Mouse (Mus musculus) hindbrain, embryonic 14.5 days (tissue): Measurements from ENCODE around the gene Mapk13. TPM values are rescaled to one million over a fixed set of nuclear protein-coding genes. Genes with fewer than 3 reads are reported as not detected.
"Not testable (repeated sequence)": the region's sequence is repeated elsewhere in the genome, so short reads cannot be mapped to it uniquely, and the experiment has no call there.

ENCODE experiments used
- ATAC-seq: fragments of 200-750 bp; cut with Nextera tagmentation; 2 replicates; pipeline ENCODE4 v1.8.0; 2017; ENCODE audit warnings: moderate number of reproducible peaks, mild to moderate bottlenecking, moderate TSS enrichment, moderate library complexity; ENCODE audit not compliant: low FRiP score
- DNase-seq: peaks from one replicate; pipeline ENCODE4 v3.0.0-alpha.2; 2015; ENCODE audit warnings: low spot score
- H3K27ac ChIP-seq: fragments of 300-500 bp; sonication (generic); 2 replicates; pipeline ENCODE4 v1.5.1; 2014; ENCODE audit warnings: mild to moderate bottlenecking, moderate library complexity
- H3K27me3 ChIP-seq: fragments of 300-500 bp; sonication (generic); 2 replicates; pipeline ENCODE4 v1.6.1; 2014; ENCODE audit warnings: mild to moderate bottlenecking, low read length, mixed read lengths; ENCODE audit not compliant: control insufficient read depth, insufficient read depth
- H3K36me3 ChIP-seq: fragments of 300-500 bp; sonication (generic); replicated peaks from 2 replicates; pipeline ENCODE4 v1.6.1; 2014; ENCODE audit not compliant: control insufficient read depth, insufficient read depth
- H3K4me1 ChIP-seq: fragments of 300-500 bp; sonication (generic); replicated peaks from 2 replicates; pipeline ENCODE4 v1.6.1; 2014; ENCODE audit warnings: antibody characterized with exemption, low read length, mixed read lengths; ENCODE audit not compliant: control insufficient read depth, insufficient read depth
- H3K4me2 ChIP-seq: fragments of 300-500 bp; sonication (generic); replicated peaks from 2 replicates; pipeline ENCODE4 v1.6.1; 2014; ENCODE audit warnings: mild to moderate bottlenecking, moderate library complexity
- H3K4me3 ChIP-seq: fragments of 300-500 bp; sonication (generic); replicated peaks from 2 replicates; pipeline ENCODE4 v1.5.1; 2014; ENCODE audit warnings: mild to moderate bottlenecking, low read length
- H3K9ac ChIP-seq: fragments of 300-500 bp; sonication (generic); 2 replicates; pipeline ENCODE4 v1.6.1; 2014
- H3K9me3 ChIP-seq: fragments of 300-500 bp; sonication (generic); 2 replicates; pipeline ENCODE4 v1.6.1; 2016; ENCODE audit warnings: low read length; ENCODE audit not compliant: control insufficient read depth
- WGBS: fragments of 180-500 bp; shearing (Covaris S2); extraction: QIAGEN DNeasy Blood & Tissue Kit; methylation state at CpG from one replicate; pipeline ENCODE4 v1.1.7; 2014; 5-methylcytosine and 5-hydroxymethylcytosine counted together
- polyA plus RNA-seq: library from polyadenylated mRNA; unstranded; fragments of >200 nt; fragmentation: Nextera tagmentation; extraction: Ambion mirVana; gene quantifications from 2 replicates; pipeline ENCODE4 v1.2.1, GENCODE M21; 2014

The Mapk13 gene
- polyA plus RNA-seq, 1 experiment from 2014 or later = 1.6 TPM

DNA sequence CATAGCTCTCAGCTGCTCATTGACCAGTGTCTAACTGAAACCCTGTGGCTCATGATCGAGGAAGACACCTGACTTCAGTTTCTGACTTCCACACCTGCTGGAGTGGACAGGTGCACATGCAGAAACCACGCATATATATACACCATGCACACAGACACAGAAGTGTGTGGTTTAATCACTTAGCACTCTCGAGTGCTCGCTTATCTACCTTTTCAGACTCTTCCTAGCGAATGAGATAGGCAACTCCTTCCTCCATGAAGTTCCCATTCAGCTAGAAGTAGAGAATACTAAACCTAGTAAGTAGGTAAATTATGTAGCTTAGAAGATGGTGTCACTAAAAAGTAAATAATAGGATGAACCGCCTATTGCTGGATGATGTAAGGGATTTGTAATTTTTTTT is 35.9 kb downstream of the Mapk13 start:
- H3K36me3 ChIP-seq = peaks cover 37% of the 10 kb centered on the region
- H3K4me2 ChIP-seq = no peak overlapping the region
- H3K4me3 ChIP-seq = no peak overlapping the region
- H3K27me3 ChIP-seq = no peaks in the 10 kb centered on the region
- no peaks in the 10 kb centered on the region for H3K9me3 ChIP-seq
- 97% methylated on average over 6 of the region's 6 CpGs for WGBS
- no peak overlapping the region for H3K27ac ChIP-seq
- peaks cover 15% of the 10 kb centered on the region for H3K4me1 ChIP-seq
- no peak overlapping the region for H3K9ac ChIP-seq
- DNase-seq (no peak), ATAC-seq (no peak)

DNA sequence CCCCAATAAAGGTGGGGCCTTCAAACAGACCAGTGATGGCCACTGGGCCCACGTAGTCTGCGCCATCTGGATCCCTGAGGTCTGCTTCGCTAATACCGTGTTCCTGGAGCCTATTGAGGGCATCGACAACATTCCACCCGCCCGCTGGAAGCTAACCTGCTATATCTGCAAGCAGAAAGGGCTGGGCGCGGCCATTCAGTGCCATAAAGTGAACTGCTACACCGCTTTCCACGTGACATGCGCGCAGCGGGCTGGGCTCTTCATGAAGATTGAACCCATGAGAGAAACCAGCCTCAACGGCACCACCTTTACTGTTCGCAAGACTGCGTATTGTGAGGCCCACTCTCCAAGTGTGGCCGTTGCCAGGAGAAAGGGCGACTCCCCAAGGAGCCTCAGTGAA is 37.7 kb downstream of the Mapk13 start:
- no peak overlapping the region for H3K9ac ChIP-seq
- no peak overlapping the region for H3K27ac ChIP-seq
- no peaks in the 10 kb centered on the region for H3K27me3 ChIP-seq
- no peaks in the 10 kb centered on the region for H3K9me3 ChIP-seq
- H3K4me1 ChIP-seq = peaks cover 10% of the 10 kb centered on the region
- H3K4me2 ChIP-seq = no peak overlapping the region
- ATAC-seq = no peak
- peaks cover 54% of the 10 kb centered on the region for H3K36me3 ChIP-seq
- no peak for DNase-seq
- no peak overlapping the region for H3K4me3 ChIP-seq
- WGBS = 97% methylated on average over 19 of the region's 19 CpGs

DNA sequence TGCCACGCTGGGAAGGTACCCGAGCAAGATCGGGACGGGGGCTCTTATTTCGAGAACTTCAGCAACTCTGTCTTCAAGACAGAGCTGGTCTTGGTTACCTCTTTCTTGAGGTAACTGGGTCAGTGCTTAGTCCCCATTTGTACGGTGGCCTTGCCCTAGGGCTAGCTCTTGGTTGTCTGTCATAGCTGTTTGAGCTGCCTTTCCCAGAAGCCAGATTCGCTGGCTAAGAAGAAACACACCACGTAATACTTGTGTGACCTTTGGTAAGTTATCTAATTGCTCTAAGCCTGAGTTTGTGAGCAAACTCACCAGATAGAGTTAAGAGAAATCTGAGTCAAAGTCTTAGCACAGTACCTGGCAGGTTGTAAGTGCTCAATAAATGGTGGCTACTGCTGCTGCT is 39.6 kb downstream of the Mapk13 start:
- Histone ChIP-seq H3K27ac (no peak overlapping the region), H3K9me3 (no peaks in the 10 kb centered on the region), H3K27me3 (no peaks in the 10 kb centered on the region), H3K4me3 (no peak overlapping the region), H3K4me1 (no peaks in the 10 kb centered on the region), H3K4me2 (no peak overlapping the region), H3K9ac (no peak overlapping the region), H3K36me3 (peaks cover 67% of the 10 kb centered on the region)
- no peak for ATAC-seq
- no peak for DNase-seq
- WGBS = 95% methylated on average over 8 of the region's 8 CpGs

DNA sequence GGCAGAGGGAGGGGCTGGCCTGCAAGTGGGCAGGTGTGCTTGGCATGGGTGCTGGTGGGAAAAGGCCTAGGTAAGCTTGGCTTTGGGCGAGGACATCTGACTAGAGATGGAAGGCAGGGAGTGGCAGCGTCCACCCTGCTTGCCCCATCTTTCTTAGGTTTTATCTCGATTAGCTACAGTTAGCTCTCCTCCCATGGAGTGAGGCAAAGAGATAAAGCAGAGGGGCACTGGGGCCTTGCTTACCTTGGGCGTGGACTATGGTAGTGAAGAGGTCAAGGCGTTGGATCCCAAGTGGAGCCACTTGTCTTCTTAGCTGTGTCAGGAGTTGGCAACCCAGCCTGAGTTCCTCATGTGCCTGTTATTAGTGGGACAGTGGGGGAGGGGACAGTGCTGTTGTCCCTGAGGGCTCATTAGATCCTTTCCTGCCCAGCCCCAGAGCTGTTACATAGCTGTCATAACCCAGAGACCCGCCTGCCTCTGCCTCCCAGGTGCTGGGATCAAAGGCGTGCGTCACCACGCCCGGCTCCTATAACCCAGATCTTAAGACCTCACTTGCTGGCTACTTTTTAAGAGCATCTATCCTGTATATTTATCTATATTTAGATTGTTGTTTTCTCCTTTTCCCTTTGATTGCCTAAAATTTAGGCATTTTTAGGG is 40.2 kb downstream of the Mapk13 start:
- H3K4me2 ChIP-seq = no peak overlapping the region
- no peak overlapping the region for H3K4me3 ChIP-seq
- no peak for DNase-seq
- peaks cover 73% of the 10 kb centered on the region for H3K36me3 ChIP-seq
- H3K27me3 ChIP-seq = no peaks in the 10 kb centered on the region
- no peak overlapping the region for H3K9ac ChIP-seq
- no peak overlapping the region for H3K27ac ChIP-seq
- 95% methylated on average over 10 of the region's 10 CpGs for WGBS
- no peak for ATAC-seq
- H3K4me1 ChIP-seq = no peaks in the 10 kb centered on the region
- no peaks in the 10 kb centered on the region for H3K9me3 ChIP-seq

DNA sequence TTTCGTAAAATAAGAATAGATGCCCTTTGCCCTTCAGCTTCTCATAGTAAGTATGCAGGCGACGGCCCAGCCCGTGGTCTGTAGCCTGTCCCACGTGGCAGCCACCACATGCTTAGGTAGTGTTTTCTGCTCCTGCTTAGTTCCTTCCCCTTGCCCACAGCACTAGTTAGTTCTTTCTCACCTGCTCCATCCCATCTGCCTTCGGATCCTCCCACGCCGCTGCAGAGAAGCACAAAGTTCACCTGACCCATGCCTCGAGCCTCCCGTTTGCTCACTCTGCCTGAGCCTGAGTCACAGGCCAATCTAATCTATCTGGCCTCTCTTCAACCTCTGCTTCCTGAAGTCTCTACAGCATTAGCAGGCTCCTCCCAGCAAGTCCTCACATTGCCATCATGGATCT is 43.2 kb downstream of the Mapk13 start:
- Histone ChIP-seq H3K27ac (no peak overlapping the region), H3K4me2 (no peak overlapping the region), H3K9me3 (no peaks in the 10 kb centered on the region), H3K4me1 (no peaks in the 10 kb centered on the region), H3K4me3 (no peak overlapping the region), H3K36me3 (peaks cover 85% of the 10 kb centered on the region), H3K9ac (no peak overlapping the region), H3K27me3 (no peaks in the 10 kb centered on the region)
- DNase-seq = no peak
- no peak for ATAC-seq
- WGBS = 96% methylated on average over 10 of the region's 10 CpGs

DNA sequence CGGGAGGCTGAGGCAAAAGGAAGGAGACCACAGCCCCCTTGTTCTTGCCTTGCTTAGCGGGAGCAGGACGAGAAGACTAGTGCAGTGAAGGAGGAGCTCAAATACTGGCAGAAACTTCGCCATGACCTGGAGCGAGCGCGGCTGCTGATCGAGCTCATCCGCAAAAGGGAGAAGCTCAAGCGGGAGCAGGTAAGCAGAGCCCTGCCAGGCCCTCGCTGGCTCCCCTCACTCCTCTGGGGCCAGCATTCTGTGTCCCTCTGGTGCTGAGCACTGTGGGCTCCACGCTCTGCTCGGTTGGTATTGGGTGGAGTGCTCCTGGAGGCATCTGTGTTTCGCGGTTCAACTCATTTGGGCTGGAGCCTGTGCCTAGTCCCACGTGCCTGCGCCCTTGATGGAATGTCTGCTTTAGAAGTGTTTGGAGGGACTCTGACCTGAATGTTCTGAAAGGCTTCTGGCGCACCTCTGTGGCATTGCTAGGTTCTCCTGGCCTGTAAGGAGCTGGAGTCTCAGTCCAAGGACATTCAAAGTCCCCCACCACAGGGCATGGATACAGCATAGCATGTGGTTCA is 45.5 kb downstream of the Mapk13 start:
- DNase-seq = no peak
- WGBS = 90% methylated on average over 18 of the region's 18 CpGs
- no peak overlapping the region for H3K9ac ChIP-seq

DNA sequence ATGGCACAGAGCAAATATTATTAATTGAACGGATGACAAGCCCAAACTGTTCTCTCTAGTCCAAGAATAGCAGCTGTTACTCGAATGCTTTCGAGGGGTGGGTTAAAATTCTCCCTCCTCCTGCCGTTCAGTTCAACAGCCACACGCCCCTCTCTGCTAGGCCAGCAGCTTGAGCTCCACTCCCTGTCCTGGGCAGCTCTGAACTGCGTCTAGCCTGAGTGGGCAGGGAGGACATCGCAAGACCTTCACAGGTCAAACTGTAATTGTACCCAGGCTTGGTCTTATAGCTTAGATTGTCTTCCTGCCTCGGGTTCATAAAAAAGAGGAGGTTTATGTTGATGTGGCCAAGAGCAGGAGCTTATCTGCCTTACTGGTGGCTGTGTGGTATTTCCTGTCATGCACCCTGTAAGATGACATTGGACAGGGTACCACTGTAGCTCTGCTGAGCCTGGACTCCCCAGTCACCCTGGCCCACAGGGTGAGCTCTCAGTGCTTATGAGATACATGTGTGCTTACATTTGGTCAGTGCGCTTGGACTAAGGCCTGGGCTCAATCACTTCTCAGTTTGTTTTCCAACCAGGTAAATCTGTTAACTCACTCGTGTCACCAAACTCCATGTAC is 46.4 kb downstream of the Mapk13 start:
- H3K4me3 ChIP-seq = no peak overlapping the region
- H3K9me3 ChIP-seq = no peaks in the 10 kb centered on the region
- no peak for ATAC-seq
- H3K4me2 ChIP-seq = no peak overlapping the region
- peaks cover 88% of the 10 kb centered on the region for H3K36me3 ChIP-seq
- H3K27me3 ChIP-seq = no peaks in the 10 kb centered on the region
- no peak overlapping the region for H3K27ac ChIP-seq
- WGBS = 90% methylated on average over 10 of the region's 10 CpGs
- no peak for DNase-seq
- H3K9ac ChIP-seq = no peak overlapping the region
- no peaks in the 10 kb centered on the region for H3K4me1 ChIP-seq

More for the DNA sequence above, 45.5 kb downstream of the Mapk13 start:
- Histone ChIP-seq H3K9me3 (no peaks in the 10 kb centered on the region), H3K36me3 (peaks cover 89% of the 10 kb centered on the region), H3K4me3 (no peak overlapping the region), H3K27me3 (no peaks in the 10 kb centered on the region), H3K4me2 (no peak overlapping the region), H3K27ac (no peak overlapping the region), H3K4me1 (no peaks in the 10 kb centered on the region)
- no peak for ATAC-seq

DNA sequence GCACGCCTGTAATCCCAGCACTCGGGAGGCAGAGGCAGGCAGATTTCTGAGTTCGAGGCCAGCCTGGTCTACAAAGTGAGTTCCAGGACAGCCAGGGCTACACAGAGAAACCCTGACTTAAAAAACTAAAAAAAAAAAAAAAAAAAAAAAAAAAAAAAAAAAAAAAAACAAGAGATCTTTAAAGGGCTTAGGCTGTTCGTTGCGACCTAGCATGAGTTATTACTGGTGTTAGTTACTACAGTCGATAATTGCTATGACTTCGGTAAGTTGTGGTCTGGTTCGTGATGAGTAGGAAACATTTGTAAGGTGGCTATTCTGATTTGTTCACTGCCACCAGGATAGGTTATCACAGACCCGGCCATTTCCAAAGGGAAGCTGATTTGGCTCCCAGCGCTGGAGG is 47.2 kb downstream of the Mapk13 start:
- H3K9me3 ChIP-seq, H3K4me1 ChIP-seq, ATAC-seq, H3K4me2 ChIP-seq, H3K9ac ChIP-seq, H3K27me3 ChIP-seq, H3K27ac ChIP-seq, H3K4me3 ChIP-seq, DNase-seq: not testable (repeated sequence)
- H3K36me3 ChIP-seq = peaks cover 88% of the 10 kb centered on the region
- 94% methylated on average over 10 of the region's 10 CpGs for WGBS

DNA sequence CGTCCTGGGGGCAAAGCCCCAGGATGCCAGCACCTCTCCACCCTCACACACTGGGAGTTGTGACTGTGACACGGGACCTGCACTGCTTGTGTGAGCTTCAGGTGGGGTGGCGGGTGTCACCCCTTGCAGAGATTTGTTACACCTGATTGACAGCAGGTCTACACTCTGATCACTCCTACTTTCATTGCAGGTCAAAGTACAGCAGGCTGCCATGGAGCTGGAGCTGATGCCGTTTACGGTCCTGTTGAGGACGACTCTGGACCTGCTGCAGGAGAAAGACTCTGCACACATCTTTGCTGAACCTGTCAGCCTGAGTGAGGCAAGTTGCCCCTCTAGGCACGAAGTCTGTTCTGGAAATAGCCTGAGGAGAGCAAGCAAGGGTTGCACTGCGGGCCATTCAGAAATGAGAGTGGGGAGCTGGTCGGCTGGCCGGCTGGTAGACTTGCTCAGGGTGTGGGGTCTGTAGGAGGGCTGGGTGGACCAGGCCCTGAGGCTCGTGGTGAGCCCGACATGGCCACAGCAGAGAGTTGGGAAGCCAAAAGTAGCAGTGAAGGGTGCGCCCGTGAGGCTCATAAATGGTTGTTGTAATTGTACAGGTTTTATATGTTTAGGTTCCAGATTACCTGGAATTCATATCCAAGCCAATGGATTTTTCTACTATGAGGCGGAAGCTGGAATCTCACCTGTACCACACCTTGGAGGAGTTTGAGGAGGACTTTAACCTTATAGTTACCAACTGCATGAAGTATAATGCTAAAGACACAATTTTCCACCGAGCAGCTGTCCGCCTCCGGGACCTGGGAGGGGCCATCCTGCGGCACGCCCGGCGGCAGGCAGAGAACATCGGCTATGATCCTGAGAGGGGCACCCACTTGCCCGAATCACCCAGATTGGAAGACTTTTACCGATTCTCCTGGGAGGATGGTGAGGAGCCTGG is 48.0 kb downstream of the Mapk13 start:
- DNase-seq = no peak
- H3K4me1 ChIP-seq = no peaks in the 10 kb centered on the region
- H3K9ac ChIP-seq = no peak overlapping the region
- ATAC-seq = no peak
- H3K9me3 ChIP-seq = no peaks in the 10 kb centered on the region
- no peak overlapping the region for H3K4me3 ChIP-seq
- peaks cover 91% of the 10 kb centered on the region for H3K36me3 ChIP-seq
- 95% methylated on average over 25 of the region's 25 CpGs for WGBS
- H3K27ac ChIP-seq = no peak overlapping the region
- no peak overlapping the region for H3K4me2 ChIP-seq
- H3K27me3 ChIP-seq = no peaks in the 10 kb centered on the region
